Mouse (Mus musculus): Measurements from ENCODE around the gene Polr3g. TPM values are rescaled to one million over a fixed set of nuclear protein-coding genes. Genes with fewer than 3 reads are reported as not detected.
A peak's percentile ranks its signal among the peaks of the same experiment; 100 is the strongest.
"Not testable (repeated sequence)": the region's sequence is repeated elsewhere in the genome, so short reads cannot be mapped to it uniquely, and the experiment has no call there.

Gene Polr3g
- 4.0 and 5.1 TPM in 2 replicates for total RNA-seq (2021)
- long read RNA-seq, experiment 1 = 0 reads
- long read RNA-seq, experiment 2 = 0 reads

GRCm38 (mm10) chr13:81710775-81711545 is at the start of gene Polr3g, which contains the start of gene Mblac2:
Polr3g (minus strand) TSS chr13:81711013.
Mblac2 (plus strand) TSS chr13:81711341.
- peak; percentile 98 for DNase-seq

GRCm38 (mm10) chr13:81760379-81760778 is 49.6 kb upstream of the Polr3g start:
- DNase-seq = peak; percentile 69

GRCm38 (mm10) chr13:81757058-81757660 is 46.3 kb upstream of the Polr3g start:
- DNase-seq = peak; percentile 43

- DNase-seq = no peak
Observed at GRCm38 (mm10) chr13:81755324-81755723, 44.5 kb upstream of the Polr3g start.

- peak; percentile 25 for DNase-seq
Observed at GRCm38 (mm10) chr13:81754878-81755277, 44.1 kb upstream of the Polr3g start.

GRCm38 (mm10) chr13:81744092-81744396 is 33.2 kb upstream of the Polr3g start:
- no peak for DNase-seq

- no peak for DNase-seq
Observed at GRCm38 (mm10) chr13:81743391-81744091, 32.7 kb upstream of the Polr3g start.

- DNase-seq = peak; percentile 11
Observed at GRCm38 (mm10) chr13:81740898-81741297, 30.1 kb upstream of the Polr3g start.

- DNase-seq = no peak
Observed at GRCm38 (mm10) chr13:81736606-81737005, 25.8 kb upstream of the Polr3g start.

GRCm38 (mm10) chr13:81730362-81730761 is 19.5 kb upstream of the Polr3g start:
- no peak for DNase-seq

- DNase-seq = no peak
Observed at GRCm38 (mm10) chr13:81729102-81729501, 18.3 kb upstream of the Polr3g start.

GRCm38 (mm10) chr13:81728141-81728540 is 17.3 kb upstream of the Polr3g start:
- not testable (repeated sequence) for DNase-seq

- no peak for DNase-seq
Observed at GRCm38 (mm10) chr13:81713896-81714295, 3.1 kb upstream of the Polr3g start.

- DNase-seq = peak; percentile 57
Observed at GRCm38 (mm10) chr13:81711546-81712371, 946 bp upstream of the Polr3g start.

- no peak for DNase-seq
Observed at GRCm38 (mm10) chr13:81710266-81710665, 547 bp downstream of the Polr3g start.

GRCm38 (mm10) chr13:81709805-81710204 is 1.0 kb downstream of the Polr3g start:
- no peak for DNase-seq

- no peak for DNase-seq
Observed at GRCm38 (mm10) chr13:81706311-81706710, 4.5 kb downstream of the Polr3g start.

GRCm38 (mm10) chr13:81703621-81704020 is 7.2 kb downstream of the Polr3g start:
- no peak for DNase-seq

- DNase-seq = no peak
Observed at GRCm38 (mm10) chr13:81703148-81703547, 7.7 kb downstream of the Polr3g start.

- peak; percentile 12 for DNase-seq
Observed at GRCm38 (mm10) chr13:81694446-81694845, 16.4 kb downstream of the Polr3g start.

GRCm38 (mm10) chr13:81691606-81692005 is 19.2 kb downstream of the Polr3g start:
- peak; percentile 22 for DNase-seq

GRCm38 (mm10) chr13:81690477-81690876 is 20.3 kb downstream of the Polr3g start:
- no peak for DNase-seq
